19 mouse cellular contexts compared by ENCODE assay signal in genomic region chr3:101696832-101697231, GRCm38 (mm10).
DNase-seq lines count a peak whose midpoint lies in the region; ATAC-seq and TF ChIP-seq lines count a peak whose summit lies in the region.
"Had no signal": no experiment of that assay in that cellular context is flagged by ENCODE, and none has a peak within 500 bp of the region (broad histone marks: within the 10 kb centered on the region; RNA-seq: fewer than 3 reads in every experiment).

No protein-coding gene starts in this region.

- peaks cover 4% of the 10 kb centered on the region for H3K4me1 ChIP-seq in heart, adult 2 months (ENCODE audit: control insufficient read depth, insufficient read depth, low read length)
- peaks cover 17% of the 10 kb centered on the region for H3K4me1 ChIP-seq in heart, embryonic 11.5 days (ENCODE audit: control insufficient read depth, insufficient read depth, low read length)
- H3K4me1 ChIP-seq in lung, postnatal 0 days (ENCODE audit: insufficient read depth, low read depth, low read length), result no peaks in the 10 kb centered on the region
- no peaks in the 10 kb centered on the region for H3K4me1 ChIP-seq in MEL (ENCODE audit: control insufficient read depth in 1 of 2, insufficient read depth in 2 of 2, low read length in 2 of 2)

- no peak for TF ChIP-seq EP300 in heart, adult 2 months (IDR thresholded peaks at IDR 0.05; ENCODE audit: insufficient read depth, low read depth, low read length)
- TF ChIP-seq EP300 in lung, postnatal 0 days (IDR thresholded peaks at IDR 0.05), result no peak
- TF ChIP-seq EP300 in MEL (IDR thresholded peaks at IDR 0.05; ENCODE audit: low read depth in 1 of 2, low read length in 2 of 2), result no peak

- intact Hi-C loops in heart, adult 2 months (cut with DNase I), result loop anchor here (5.0 kb wide), 2 partner anchors 50 to 90 kb away; no protein-coding TSS in a partner anchor

- no peaks in the 10 kb centered on the region for H3K9me3 ChIP-seq in heart, embryonic 11.5 days (replicated peaks; ENCODE audit: control insufficient read depth, low read length)
- H3K9me3 ChIP-seq in lung, postnatal 0 days (ENCODE audit: low read length), result no peaks in the 10 kb centered on the region
- no peaks in the 10 kb centered on the region for H3K9me3 ChIP-seq in MEL (replicated peaks; ENCODE audit: insufficient read depth, low read length)
- H3K9me3 ChIP-seq: embryonic facial prominence, embryonic 12.5 days; hindbrain, embryonic 13.5 days; limb, embryonic 13.5 days; midbrain, embryonic 13.5 days; stomach, embryonic 15.5 days had no signal

- H3K36me3 ChIP-seq in heart, adult 2 months (ENCODE audit: control insufficient read depth, insufficient read depth, low read length), result no peaks in the 10 kb centered on the region
- H3K36me3 ChIP-seq in heart, embryonic 11.5 days (ENCODE audit: control insufficient read depth, insufficient read depth, low read length), result no peaks in the 10 kb centered on the region
- H3K36me3 ChIP-seq in lung, postnatal 0 days (ENCODE audit: insufficient read depth, low read length), result no peaks in the 10 kb centered on the region
- no peaks in the 10 kb centered on the region for H3K36me3 ChIP-seq in MEL (ENCODE audit: control insufficient read depth in 1 of 2, insufficient read depth in 2 of 2, low read length in 2 of 2)
- H3K36me3 ChIP-seq: embryonic facial prominence, embryonic 12.5 days; hindbrain, embryonic 13.5 days; limb, embryonic 13.5 days; midbrain, embryonic 13.5 days; stomach, embryonic 15.5 days had no signal

- ATAC-seq in heart, embryonic 11.5 days (replicated peaks; ENCODE audit: insufficient number of reproducible peaks, low FRiP score, low TSS enrichment), result no peak
- no peak for ATAC-seq in lung, postnatal 0 days
- ATAC-seq: intestine, embryonic 16.5 days; midbrain, embryonic 13.5 days had no signal

- TF ChIP-seq POLR2A in heart, adult 2 months (IDR thresholded peaks at IDR 0.05; ENCODE audit: insufficient read depth, low read depth, low read length), result no peak
- TF ChIP-seq POLR2A in MEL (IDR thresholded peaks at IDR 0.05; ENCODE audit: control insufficient read depth in 1 of 2, insufficient read depth in 1 of 2, low read depth in 1 of 2, low read length in 2 of 2, poor library complexity in 1 of 2), result no peak

- H3K4me3 ChIP-seq in heart, adult 2 months, result no peak overlapping the region
- no peak overlapping the region for H3K4me3 ChIP-seq in heart, embryonic 11.5 days (ENCODE audit: low read depth, low read length)
- no peak overlapping the region for H3K4me3 ChIP-seq in lung, postnatal 0 days (ENCODE audit: low read depth, low read length)
- no peak overlapping the region for H3K4me3 ChIP-seq in MEL (ENCODE audit: control insufficient read depth in 1 of 2, insufficient read depth in 1 of 2, low read depth in 2 of 2, low read length in 2 of 2)
- H3K4me3 ChIP-seq: embryonic facial prominence, embryonic 12.5 days; hindbrain, embryonic 13.5 days; limb, embryonic 13.5 days; midbrain, embryonic 13.5 days; myocyte; stomach, embryonic 15.5 days had no signal

- TF ChIP-seq CTCF in heart, adult 2 months (IDR thresholded peaks at IDR 0.05), result peak; percentile 26
- peak; percentile 22; the same call in 1 of the 2 replicates for TF ChIP-seq CTCF in lung, postnatal 0 days (IDR thresholded peaks at IDR 0.05)
- TF ChIP-seq CTCF in MEL (IDR thresholded peaks at IDR 0.05 in 2 of 3, conservative IDR thresholded peaks at IDR 0.05 in 1 of 3; ENCODE audit: control insufficient read depth in 1 of 3, insufficient read depth in 1 of 3, low read depth in 2 of 3, low read length in 3 of 3, poor library complexity in 1 of 3, severe bottlenecking in 1 of 3), result peak; percentile 9 to 25 (median 23); a peak in 2 of 6 replicates

- H3K4me2 ChIP-seq in heart, embryonic 11.5 days, result no peak overlapping the region
- H3K4me2 ChIP-seq in lung, postnatal 0 days (replicated peaks; ENCODE audit: low read depth, low read length), result no peak overlapping the region
- H3K4me2 ChIP-seq: embryonic facial prominence, embryonic 12.5 days; hindbrain, embryonic 13.5 days; limb, embryonic 13.5 days; midbrain, embryonic 13.5 days; stomach, embryonic 15.5 days had no signal

- H3K79me2 ChIP-seq in heart, adult 2 months (replicated peaks; ENCODE audit: control insufficient read depth, insufficient read depth, low read length), result no peaks in the 10 kb centered on the region
- no peaks in the 10 kb centered on the region for H3K79me2 ChIP-seq in MEL (ENCODE audit: control insufficient read depth, insufficient read depth, low read length, poor library complexity)

- H3K27me3 ChIP-seq in heart, adult 2 months (ENCODE audit: control insufficient read depth, insufficient read depth, low read length), result no peaks in the 10 kb centered on the region
- H3K27me3 ChIP-seq in heart, embryonic 11.5 days (ENCODE audit: control insufficient read depth, insufficient read depth, low read length), result no peaks in the 10 kb centered on the region
- no peaks in the 10 kb centered on the region for H3K27me3 ChIP-seq in lung, postnatal 0 days (replicated peaks; ENCODE audit: insufficient read depth, low read length)
- no peaks in the 10 kb centered on the region for H3K27me3 ChIP-seq in MEL (ENCODE audit: control insufficient read depth in 1 of 2, insufficient read depth in 2 of 2, low read length in 2 of 2)
- H3K27me3 ChIP-seq: embryonic facial prominence, embryonic 12.5 days; hindbrain, embryonic 13.5 days; limb, embryonic 13.5 days; midbrain, embryonic 13.5 days; stomach, embryonic 15.5 days had no signal

- no peak overlapping the region for H3K27ac ChIP-seq in heart, adult 2 months
- no peak overlapping the region for H3K27ac ChIP-seq in heart, embryonic 11.5 days (ENCODE audit: low read depth, low read length)
- no peak overlapping the region for H3K27ac ChIP-seq in lung, postnatal 0 days (ENCODE audit: low read length)
- no peak overlapping the region for H3K27ac ChIP-seq in MEL (ENCODE audit: control insufficient read depth, low read depth, low read length)
- H3K27ac ChIP-seq: embryonic facial prominence, embryonic 12.5 days; hindbrain, embryonic 13.5 days; limb, embryonic 13.5 days; midbrain, embryonic 13.5 days; stomach, embryonic 15.5 days had no signal

- WGBS in heart, adult 2 months, result 89% methylated on average over 2 of the region's 2 CpGs
- 76% methylated on average over 2 of the region's 2 CpGs for WGBS in heart, embryonic 11.5 days (ENCODE audit: insufficient replicate concordance)
- 73% methylated on average over 2 of the region's 2 CpGs for WGBS in lung, postnatal 0 days

- no peak for DNase-seq in heart, adult 2 months
- no peak for DNase-seq in lung, postnatal 0 days (ENCODE audit: low spot score)
- DNase-seq in lung, postnatal 10 days, result no peak
- peak; percentile 7 for DNase-seq in MEL (ENCODE audit: low read depth, low spot score)
- no peak for DNase-seq in ovary, adult 18-20 months (ENCODE audit: low spot score)
- no peak for DNase-seq in ovary, postnatal 10 days (ENCODE audit: low spot score)
- DNase-seq: adrenal gland, postnatal 10 days; cerebellum, adult 11-12 months; gastrocnemius, postnatal 10 days; heart, postnatal 14 days; lung, adult 18-20 months had no signal

- TF ChIP-seq RAD21 in MEL (IDR thresholded peaks at IDR 0.05; ENCODE audit: low read depth, low read length), result peak; percentile 19

- no peak overlapping the region for H3K9ac ChIP-seq in heart, adult 2 months (ENCODE audit: low read depth, low read length)
- no peak overlapping the region for H3K9ac ChIP-seq in heart, embryonic 11.5 days (ENCODE audit: low read depth, low read length)
- no peak overlapping the region for H3K9ac ChIP-seq in lung, postnatal 0 days (replicated peaks; ENCODE audit: low read depth)
- H3K9ac ChIP-seq in MEL (ENCODE audit: control insufficient read depth, low read depth, low read length, poor library complexity, severe bottlenecking), result no peak overlapping the region
- H3K9ac ChIP-seq: embryonic facial prominence, embryonic 12.5 days; hindbrain, embryonic 13.5 days; limb, embryonic 13.5 days; midbrain, embryonic 13.5 days; stomach, embryonic 15.5 days had no signal

TF ChIP-seq in MEL, 35 proteins besides CTCF, POLR2A, EP300 and RAD21:
- TF ChIP-seq ZC3H11A (IDR thresholded peaks at IDR 0.05; ENCODE audit: low read depth, low read length), result peak; percentile 3; the same call in 1 of the 2 replicates
- peak; percentile 36 for TF ChIP-seq SMC3 (IDR thresholded peaks at IDR 0.05; ENCODE audit: low read depth, low read length)
- TF ChIP-seq MAX (IDR thresholded peaks at IDR 0.05; ENCODE audit: low read length), result no peak
